Mouse (Mus musculus) heart, postnatal 0 days (tissue): Measurements from ENCODE around the gene Thsd7b.

ENCODE experiments used
- CTCF ChIP-seq: IDR thresholded peaks from 2 replicates; pipeline ENCODE4 v1.5.1; 2016; ENCODE audit warnings: antibody characterized with exemption, control low read depth, low read depth
- EP300 ChIP-seq: IDR thresholded peaks from 2 replicates; pipeline ENCODE4 v1.6.1; 2016; ENCODE audit warnings: antibody characterized with exemption, low read depth

- no peak for TF ChIP-seq EP300
- TF ChIP-seq CTCF = no peak
Measured at GRCm38 (mm10) chr1:129837324-129837723, 564.2 kb downstream of the Thsd7b start.
